Mouse (Mus musculus): Measurements from ENCODE around the gene Sipa1l1.

The Sipa1l1 gene

DNA sequence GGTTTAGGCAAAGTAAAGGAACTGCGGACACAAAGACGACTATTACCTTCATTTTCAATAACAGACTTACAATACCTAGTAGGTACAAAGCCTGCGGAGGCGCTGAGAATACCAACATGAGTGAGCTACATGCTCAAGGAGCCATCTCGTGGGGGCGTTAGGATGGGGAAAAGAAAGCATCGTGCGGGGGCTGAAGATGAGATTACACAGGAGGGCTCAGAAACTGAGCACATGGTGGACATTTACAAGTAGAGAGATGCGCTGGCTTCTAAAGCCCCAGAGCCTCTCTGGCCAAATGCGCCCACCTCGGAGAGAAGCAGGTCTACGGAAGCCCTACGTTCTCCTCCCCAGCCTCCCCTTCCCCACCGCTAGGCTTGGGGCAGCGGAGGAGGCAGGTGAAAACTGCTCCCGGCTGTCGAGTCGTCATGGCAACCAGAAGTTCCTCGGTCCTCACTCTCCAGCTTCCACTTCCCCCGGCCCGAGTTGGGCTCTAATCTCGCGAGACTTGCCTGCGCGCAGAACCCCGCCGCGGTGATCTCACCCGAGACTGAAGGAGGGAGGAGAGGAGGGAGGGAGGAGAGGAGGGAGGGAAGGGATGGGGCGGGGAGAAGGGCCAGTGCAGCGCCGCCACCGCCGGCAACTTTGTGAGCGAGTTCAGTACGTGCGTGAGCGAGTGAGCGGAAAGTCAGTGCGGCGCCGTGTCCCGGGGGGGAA, at the start of gene Sipa1l1:
TSS of gene Sipa1l1 (plus strand) at position 501 of the 714 bp plus-strand sequence.
- DNase-seq (ENCODE audit: low read depth): peak; percentile 98

DNA sequence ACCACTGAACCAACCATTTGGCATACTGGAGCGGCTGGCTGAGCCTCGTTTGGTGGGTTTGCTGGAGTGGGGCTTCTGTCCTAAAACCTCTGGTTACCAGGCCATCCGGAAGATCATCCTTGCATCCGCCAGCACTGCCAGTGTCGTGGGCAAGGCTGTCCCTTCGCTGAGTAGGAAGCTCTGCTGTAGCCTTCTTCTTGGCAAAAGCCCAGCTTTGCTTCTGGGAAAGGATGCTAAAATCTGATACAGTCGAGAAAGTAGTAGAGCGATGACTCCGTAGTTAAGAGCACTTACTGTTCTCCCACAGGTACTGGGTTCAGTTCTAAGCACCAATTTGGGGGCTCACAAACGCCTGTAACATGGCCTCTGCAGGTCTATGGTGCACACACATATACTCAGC, 47.2 kb upstream of the Sipa1l1 start:
- DNase-seq (ENCODE audit: low read depth): no peak

DNA sequence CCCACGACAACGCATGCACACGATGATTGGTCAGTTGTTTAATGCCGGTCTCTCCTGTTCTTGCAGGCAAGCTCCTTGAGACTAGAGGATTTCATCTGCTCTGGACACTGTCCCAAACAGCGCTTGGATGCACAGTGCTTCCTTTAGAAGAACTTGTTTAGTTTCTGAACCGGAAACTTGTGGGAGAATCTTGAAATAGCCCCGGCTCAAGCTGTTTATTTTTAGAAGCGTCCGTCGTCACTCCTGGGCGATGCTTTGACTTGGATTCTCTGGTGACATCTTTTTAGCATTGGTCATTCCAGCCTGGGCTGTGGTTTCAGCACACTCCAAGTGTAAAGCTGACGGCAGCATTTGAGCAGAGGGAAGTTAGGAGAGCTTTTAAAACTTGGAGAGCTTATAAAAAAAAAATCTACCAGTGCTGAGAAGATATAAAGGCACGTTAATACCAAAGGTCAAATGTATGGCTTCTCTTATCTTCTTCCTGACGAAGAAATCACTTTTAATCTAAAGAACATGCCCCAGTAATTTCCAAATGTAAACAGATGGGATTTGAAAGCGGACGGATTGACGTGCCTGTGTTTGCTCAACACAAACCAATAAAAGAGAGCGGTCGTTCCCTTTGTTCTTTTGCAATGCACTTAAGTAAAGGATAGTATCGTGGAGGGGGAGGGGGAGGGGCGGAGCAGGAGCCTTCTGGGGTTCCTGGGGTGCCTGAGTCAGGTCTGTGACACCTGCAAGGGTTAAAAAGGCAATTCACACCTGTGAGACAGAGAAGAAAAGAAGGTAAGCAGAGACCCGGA, 46.5 kb upstream of the Sipa1l1 start:
- DNase-seq (ENCODE audit: low read depth): peak; percentile 66

DNA sequence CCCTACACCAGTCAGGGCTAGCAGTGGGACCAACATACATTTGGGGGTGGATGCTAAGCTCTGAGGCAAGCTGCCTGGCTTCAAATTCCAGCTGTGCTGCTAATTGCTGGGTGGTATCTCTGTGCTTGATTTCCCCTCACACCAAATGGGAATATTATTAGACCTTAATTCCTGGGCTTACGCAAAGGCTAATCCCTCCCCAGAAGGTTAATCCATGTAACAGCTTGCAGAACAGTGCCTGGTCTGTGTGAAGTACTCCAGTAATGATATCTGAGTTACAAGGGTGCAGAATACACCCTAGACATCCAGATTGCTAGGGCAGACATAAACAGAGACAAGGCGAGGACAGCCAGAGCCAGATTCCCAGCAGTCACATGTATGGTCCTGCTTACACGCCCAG, 42.3 kb upstream of the Sipa1l1 start:
- DNase-seq (ENCODE audit: low read depth): no peak

DNA sequence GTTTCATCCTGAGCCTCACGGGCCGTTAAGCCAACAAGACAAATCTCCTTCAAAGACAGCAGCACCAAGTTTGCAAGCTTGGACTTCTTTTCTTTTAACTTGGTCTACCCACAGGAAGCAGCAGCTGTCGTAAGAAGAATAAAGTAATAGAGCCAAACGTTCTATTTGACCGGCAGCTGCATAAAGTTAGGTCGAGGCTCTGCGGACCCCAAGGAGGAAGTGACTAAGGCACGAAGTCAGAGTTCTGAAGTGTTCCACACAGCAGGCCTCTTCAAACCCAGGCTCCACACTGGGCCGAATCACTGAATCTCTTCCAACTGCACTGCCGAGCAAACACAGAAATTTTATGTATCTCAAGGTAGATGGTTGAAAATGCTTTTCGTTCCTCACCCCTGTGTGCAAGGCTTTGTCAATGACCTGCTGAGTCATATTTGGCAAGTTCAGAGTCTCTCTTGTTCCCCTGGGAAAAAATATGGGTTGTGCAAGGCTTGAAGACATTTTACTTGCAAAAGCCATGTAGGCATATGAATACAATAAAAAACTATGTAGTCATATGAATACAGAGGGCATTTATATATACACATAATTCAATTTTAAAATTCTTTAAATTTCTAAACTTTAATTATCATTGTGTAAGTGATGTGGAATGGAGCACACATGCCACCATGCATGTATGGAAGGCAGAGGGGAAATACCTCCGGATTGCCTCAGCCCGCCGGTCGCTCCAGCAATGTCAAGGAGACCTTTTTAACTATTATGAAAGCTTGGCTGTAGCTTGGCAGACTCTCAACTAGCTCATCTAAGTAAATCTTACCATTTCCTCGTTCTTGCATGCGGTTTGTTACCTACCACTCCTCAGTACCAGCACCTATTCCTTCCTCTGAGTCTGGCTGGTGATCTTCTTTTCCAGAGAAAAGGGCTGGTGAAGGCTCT, 29.6 kb upstream of the Sipa1l1 start:
- DNase-seq (ENCODE audit: low read depth): peak; percentile 67

DNA sequence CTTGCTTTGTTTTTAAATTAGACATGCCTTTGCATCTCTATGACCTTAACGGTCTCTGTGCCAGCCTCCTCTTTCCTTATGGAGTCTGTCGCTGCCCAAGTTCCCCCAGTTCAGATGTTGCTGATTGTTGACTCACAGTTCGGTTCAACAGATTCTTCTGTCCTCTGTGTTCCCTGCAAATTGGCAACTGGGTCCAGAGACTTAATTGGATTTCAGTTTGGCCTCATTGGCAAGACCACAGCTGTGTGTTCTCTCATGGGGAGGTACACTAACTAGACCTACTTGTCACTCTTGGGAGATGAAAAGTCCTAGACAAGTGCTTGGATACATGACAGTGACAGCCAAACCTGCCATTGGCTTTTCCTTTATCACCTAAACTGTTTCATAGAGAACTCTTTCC, 25.7 kb upstream of the Sipa1l1 start:
- DNase-seq (ENCODE audit: low read depth): no peak

DNA sequence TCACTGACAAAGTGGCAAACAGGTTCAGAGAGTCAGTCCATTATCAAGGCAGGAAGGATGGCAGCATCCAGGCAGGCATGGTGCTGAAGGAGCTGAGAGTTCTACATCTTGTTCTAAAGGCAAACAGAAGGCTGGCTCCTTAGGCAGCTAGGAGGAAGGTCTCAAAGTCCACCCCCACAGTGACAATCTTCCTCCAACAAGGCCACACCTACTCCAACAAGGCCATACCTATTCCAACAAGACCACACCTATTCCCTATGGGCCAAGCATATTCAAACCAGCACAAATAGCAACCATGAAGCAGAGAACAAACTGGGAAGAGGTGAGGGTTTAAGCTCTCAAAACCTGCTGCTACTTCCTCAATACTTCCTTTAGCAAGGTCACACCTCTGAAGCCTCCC, 23.9 kb upstream of the Sipa1l1 start:
- DNase-seq (ENCODE audit: low read depth): no peak

DNA sequence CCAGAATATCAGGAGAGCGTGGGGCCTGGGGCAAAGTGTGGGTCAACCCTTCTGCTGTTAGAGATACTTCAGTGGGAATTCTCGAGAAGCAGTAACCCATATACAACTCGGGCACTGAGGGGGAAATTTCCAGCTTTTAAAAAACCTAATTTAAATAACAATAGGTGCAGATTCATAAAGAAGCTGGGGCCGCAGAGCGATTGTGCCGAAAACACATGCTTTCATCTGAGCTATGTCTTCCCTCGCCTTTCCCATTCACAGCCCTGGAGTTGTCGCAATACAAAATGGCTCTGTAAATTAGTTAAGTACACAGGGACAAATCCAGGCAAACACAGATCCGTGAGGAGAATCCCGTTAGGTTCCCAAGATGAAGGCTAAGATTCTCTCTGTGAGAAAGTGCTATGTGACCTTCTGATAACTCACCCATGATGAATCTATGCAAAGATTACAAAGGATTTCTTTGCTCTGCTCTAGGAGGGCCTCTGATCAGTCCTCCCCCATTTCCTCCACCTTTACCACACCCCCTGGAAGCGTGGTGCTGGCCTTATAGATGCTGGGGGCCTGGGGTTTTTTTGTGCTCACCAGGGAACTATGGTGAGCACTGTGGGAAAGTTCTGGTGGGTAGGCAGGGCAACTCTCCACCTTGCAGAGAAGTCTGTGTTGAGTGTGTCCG, 22.0 kb upstream of the Sipa1l1 start:
- no peak for DNase-seq (ENCODE audit: low read depth)

DNA sequence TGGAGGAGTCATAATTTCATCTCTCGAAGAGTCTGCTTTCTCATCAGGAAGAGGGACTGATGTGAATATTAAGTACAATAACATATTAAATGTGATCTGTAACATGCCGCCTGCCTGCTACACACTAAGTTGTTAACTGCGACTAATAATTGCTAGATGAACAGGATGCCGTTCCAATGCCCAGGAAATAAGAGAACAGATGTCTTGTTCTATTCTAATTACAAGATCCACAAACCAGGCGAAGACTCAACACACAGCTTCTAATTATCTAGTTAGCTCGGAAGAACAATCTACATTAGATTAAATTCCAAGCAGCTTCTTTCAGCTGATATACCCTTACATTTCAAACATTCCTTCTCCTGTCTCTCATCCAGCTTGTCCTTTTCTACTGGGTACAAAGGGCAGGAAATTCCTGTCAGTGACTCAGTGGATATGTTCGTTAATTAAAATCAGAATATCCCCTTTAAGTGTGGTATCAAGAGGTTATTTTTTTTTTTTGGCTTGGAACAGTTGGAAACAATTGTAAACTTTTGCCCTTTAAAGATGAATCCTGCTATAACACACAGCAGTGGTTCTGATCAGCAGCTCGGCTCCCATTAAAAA, 20.7 kb upstream of the Sipa1l1 start:
- DNase-seq (ENCODE audit: low read depth): no peak

DNA sequence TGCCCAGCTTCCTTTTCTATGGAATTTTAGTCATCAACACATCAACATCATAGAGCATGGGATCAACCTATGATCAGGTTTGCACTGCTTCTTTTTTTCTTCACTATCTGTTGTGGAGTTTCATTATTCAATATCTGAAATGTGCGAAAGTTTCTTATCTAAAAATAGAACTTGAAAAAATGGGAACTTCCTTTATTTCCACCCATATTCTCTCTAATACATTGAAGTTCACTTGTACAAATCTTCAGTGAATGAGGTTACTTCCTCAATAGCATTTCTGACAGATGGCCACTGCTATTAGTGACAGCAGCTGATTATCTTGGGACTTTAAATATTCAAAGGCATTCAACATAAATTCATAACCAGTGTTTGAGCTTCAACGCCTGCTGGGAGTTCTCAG, 18.1 kb upstream of the Sipa1l1 start:
- DNase-seq (ENCODE audit: low read depth): no peak

DNA sequence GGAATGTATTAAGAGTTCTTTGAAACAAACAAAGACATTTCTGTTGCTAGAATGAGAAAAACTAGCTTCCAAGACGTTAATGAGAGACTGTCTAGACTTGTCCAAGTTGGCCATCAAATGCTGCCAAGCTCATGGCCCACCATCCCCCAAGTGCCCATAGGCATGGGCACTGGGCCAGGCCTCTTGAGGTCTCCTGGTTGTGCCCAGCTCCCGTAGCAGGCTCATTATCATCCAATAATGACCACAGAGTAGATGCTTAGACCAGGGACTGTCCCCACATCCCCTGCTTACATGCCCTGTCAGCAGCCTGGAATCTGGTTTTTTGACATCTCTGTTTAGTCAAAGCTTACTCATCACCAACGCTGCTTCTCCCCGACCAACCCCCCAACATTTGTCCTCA, 14.6 kb upstream of the Sipa1l1 start:
- no peak for DNase-seq (ENCODE audit: low read depth)

DNA sequence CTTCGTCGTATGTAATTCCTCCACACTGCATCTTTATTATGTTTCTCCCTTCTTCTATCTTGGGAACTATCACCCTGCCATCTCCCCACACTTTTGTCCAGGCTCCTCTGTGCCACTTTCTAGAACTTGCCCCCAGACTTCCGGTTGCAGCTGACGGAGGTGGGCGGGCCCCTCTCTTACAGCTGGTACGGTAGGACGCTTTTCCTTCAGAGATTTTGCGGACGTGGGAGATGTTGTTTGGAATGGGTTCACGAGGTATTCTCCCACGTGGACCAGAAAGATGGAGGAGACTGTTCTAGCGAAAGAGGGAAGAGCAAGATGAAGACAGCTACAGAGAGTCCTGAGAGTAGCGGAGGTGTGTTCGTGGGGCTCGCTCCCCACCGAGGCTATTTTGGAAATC, 10.6 kb upstream of the Sipa1l1 start:
- no peak for DNase-seq (ENCODE audit: low read depth)

DNA sequence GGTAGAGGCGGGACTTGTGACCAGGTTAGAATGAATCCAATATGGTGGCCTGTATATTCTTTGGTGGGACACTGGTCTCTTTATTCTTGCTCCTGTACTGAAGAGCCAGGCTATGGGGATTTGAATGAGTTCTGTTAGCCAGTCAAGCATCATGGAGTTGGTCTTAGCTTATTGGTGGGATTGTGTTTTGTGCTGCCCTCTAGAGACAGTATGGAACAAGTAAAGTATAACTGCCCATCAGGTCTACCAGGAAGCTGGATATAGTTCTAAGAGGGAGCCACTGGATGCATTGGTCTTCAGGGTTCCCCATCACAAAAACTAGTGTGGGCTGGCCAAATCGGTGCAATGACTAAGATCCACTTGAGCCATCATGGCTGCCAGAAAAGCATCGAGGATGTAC, 9.7 kb upstream of the Sipa1l1 start:
- DNase-seq (ENCODE audit: low read depth): peak; percentile 29

DNA sequence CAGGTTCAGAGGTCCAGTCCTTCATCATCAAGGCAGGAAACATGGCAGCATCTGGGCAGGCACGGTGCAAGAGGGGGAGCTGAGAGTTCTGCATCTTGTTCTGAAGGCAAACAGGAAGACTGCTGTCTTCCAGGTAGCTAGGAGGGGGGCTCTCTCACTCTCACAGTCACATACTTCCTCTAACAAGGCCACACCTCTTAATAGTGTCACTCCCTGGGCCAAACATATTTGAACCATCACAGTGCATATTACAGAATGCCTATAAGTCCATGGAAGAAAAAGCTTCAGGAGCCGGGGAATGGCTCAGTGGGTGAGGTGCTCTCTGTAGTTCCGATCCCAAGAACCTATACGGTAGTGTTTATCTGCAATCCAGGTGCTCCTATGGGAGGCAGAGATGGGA, 3.5 kb upstream of the Sipa1l1 start:
- DNase-seq (ENCODE audit: low read depth): no peak

DNA sequence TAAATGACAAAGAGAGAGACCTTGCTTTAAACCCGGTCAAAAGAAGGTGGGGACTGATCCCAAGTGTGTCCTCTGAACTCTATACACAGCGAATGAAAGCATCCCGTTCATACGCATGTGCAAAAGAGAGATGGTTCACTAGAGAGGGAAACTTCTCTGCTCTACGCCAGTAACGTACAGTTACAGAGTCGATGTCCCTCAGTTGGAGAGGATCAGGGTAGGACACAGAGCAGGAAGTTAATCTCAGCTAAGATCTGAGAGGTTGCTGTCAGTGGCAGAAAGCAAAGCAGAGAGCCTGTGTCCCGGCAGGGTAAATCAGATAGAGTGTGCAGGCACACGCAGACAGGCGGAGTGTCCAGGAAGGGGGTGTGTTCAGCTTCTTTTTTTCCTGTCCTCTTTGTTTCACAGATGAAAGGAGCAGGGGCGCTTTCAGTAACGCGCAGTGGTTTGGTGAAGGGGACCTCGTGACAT, 3.0 kb upstream of the Sipa1l1 start:
- peak; percentile 31 for DNase-seq (ENCODE audit: low read depth)

DNA sequence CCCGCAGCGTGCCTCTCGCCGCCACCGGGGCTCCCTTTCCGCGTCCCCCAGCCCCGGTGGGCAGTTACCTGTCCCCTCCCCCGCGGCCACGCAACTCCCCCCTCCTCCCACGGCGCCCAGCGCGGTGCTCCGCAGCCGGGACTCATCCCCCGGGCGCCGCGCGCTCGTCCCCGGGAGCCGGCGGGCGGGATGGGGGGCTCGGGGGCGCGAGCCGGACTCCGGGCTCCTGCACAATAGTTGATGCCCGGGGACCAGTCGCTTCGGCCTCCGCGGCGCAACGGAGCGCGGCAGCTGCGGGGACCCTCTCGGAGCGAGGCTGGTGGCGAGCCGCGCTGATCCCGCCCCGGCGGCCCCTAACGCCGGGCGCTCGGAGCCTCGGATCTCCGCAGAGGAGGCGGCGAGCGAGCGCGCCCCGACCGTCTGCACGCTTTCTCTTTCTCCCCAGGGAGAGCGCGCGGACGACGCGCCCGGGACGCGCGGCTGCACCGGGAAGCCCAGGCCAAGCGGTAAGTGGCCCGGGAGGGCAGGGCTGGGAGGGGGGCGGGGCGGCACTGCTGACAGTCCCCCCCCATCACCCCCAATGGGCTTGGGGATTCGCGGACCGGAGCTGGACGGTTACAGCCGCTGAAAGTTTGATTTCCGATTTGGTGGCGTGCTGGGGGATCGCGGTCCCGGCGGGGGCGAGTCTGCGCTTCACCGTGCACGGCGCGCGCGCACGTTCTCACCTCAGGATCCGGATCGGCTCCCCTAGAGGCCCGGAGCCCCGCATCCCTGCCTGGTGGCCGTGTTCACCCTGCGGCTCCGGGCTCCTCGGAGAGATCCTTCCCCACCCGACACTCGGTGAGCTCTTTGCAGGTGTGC, 681 bp downstream of the Sipa1l1 start:
- peak; percentile 87 for DNase-seq (ENCODE audit: low read depth)

DNA sequence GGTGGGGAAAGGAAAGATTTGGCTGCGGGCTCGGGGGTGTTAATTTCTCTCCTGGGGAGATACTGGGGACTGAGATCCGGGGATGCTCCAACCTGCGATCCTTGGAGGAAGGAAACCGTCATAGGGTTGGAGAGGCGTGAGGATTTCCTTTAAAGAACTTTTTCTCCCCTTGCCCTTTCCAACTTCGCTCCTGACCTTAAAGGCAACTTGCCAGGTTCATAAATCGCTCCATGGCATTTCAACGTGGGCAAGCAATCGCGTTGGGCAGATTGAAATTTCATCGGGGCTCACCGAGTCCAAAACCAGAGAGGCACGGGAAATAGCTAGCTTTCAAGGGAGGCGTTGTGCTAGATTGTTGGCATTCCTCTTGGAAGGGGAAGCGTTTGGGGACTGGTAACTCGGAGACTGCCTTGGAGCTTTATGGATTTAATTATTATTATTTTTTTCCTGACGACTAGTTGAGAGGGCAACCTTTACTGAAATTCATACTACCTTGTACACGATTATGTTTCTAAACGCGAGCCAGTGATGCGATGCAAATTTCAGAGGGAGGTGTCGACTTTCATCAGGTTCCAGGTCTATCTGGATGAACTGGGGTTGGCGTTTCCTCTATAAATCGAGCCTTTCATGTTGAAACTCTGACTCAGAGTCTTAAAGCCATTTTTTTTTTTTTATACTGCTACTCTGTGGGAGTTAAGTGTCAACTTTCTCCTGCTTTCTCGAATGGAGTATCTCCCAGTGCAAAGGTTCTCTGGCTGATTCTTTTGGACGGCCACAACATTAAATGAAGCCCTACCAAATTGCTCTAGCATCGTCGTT, 1.6 kb downstream of the Sipa1l1 start:
- DNase-seq (ENCODE audit: low read depth): peak; percentile 74

DNA sequence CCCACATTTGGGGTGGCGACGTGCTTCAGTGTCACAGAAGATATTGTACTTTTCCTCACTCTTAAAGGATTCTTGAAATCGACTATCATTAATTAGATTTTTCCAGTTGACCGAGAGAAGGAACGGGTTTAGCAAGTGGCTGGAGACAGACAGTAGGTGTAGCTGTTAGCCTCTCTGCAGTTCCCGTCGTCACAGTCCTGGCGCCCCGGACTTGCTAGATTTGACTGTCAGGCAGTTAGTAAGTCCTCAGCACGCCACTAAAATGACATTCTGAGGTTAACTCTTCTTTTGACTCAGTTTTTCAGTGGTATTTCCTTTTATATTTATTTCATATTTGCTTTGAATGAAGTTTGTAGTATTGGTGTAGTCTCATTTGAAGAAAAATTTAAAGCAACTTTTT, 2.5 kb downstream of the Sipa1l1 start:
- peak; percentile 83 for DNase-seq (ENCODE audit: low read depth)

DNA sequence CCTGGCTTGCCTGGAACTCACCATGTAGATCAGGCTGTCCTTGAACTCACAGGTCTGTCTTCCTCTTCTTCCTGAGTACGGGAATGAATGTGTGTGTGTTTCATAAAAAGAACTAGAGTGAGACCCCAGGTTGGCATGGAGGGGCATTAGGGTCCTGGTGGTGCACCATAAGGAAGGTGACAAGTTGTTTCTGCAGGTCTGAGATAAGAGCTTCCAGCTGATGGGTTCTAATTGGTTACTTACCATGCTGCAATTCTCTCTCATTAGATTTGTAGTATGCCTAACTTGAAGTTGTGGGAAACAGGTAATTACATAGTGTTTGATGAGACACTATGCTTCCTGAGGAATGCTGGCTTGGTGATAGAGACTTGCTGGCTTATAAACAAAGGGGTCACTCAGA, 4.5 kb downstream of the Sipa1l1 start:
- no peak for DNase-seq (ENCODE audit: low read depth)

DNA sequence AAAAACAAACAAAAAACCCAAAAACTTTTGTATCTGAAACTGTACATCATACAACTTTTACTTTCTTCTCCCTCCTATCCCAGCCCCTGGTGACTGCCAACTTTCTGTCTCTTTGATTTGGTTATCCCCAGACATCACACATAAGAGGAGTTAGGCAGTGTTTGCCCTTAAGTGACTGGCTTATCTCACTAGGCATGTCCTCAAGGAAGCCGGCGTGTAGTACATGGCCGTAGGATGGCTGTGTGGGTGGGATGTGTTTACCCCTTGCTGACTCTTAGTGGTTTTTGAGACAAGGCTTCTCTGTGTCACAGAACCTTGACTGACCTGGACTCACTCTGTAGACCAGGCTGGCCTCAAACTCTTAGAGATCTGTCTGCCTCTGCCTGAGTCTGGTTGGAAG, 6.6 kb downstream of the Sipa1l1 start:
- no peak for DNase-seq (ENCODE audit: low read depth)
